Mouse (Mus musculus) midbrain, embryonic 16.5 days (tissue): ENCODE measurements at regions not wholly inside any gene's neighbourhood (a gene's known extent, or its start where the extent isn't known, plus 50 kb on each side); places are given as distances from the start of the nearest gene placed in this dataset.

ENCODE experiments used
- ATAC-seq: fragments of 200-750 bp; cut with Nextera tagmentation; 2 replicates; pipeline ENCODE4 v1.8.0; 2017; ENCODE audit warnings: moderate TSS enrichment
- H3K27ac ChIP-seq: fragments of 300-500 bp; sonication (generic); 2 replicates; pipeline ENCODE4 v1.5.1; 2014; ENCODE audit warnings: mild to moderate bottlenecking, low read length, mixed read lengths
- H3K27me3 ChIP-seq: fragments of 300-500 bp; sonication (generic); 2 replicates; pipeline ENCODE4 v1.6.1; 2014; ENCODE audit warnings: low read depth, low read length, mixed read lengths; ENCODE audit not compliant: control insufficient read depth, insufficient read depth
- H3K36me3 ChIP-seq: fragments of 300-500 bp; sonication (generic); 2 replicates; pipeline ENCODE4 v1.6.1; 2014; ENCODE audit warnings: mild to moderate bottlenecking, low read length, moderate library complexity, mixed read lengths; ENCODE audit not compliant: control insufficient read depth, insufficient read depth
- H3K4me1 ChIP-seq: fragments of 300-500 bp; sonication (generic); 2 replicates; pipeline ENCODE4 v1.6.1; 2014; ENCODE audit warnings: mild to moderate bottlenecking, low read length, mixed read lengths; ENCODE audit not compliant: control insufficient read depth, insufficient read depth
- H3K4me2 ChIP-seq: fragments of 300-500 bp; sonication (generic); 2 replicates; pipeline ENCODE4 v1.6.1; 2014; ENCODE audit warnings: mild to moderate bottlenecking, low read length, mixed read lengths
- H3K4me3 ChIP-seq: fragments of 300-500 bp; sonication (generic); 2 replicates; pipeline ENCODE4 v1.5.1; 2014; ENCODE audit warnings: low read depth, mild to moderate bottlenecking, low read length, moderate library complexity, mixed read lengths
- H3K9ac ChIP-seq: fragments of 300-500 bp; sonication (generic); 2 replicates; pipeline ENCODE4 v1.6.1; 2014; ENCODE audit warnings: low read depth, low read length, mixed read lengths
- H3K9me3 ChIP-seq: fragments of 300-500 bp; sonication (generic); replicated peaks from 2 replicates; pipeline ENCODE4 v1.6.1; 2014; ENCODE audit warnings: mild to moderate bottlenecking, low read length, mixed read lengths; ENCODE audit not compliant: control insufficient read depth, poor library complexity, severe bottlenecking
- WGBS: fragments of 180-500 bp; shearing (Covaris S2); extraction: QIAGEN DNeasy Blood & Tissue Kit; methylation state at CpG from one replicate; pipeline ENCODE4 v1.1.7; 2014; 5-methylcytosine and 5-hydroxymethylcytosine counted together

DNA sequence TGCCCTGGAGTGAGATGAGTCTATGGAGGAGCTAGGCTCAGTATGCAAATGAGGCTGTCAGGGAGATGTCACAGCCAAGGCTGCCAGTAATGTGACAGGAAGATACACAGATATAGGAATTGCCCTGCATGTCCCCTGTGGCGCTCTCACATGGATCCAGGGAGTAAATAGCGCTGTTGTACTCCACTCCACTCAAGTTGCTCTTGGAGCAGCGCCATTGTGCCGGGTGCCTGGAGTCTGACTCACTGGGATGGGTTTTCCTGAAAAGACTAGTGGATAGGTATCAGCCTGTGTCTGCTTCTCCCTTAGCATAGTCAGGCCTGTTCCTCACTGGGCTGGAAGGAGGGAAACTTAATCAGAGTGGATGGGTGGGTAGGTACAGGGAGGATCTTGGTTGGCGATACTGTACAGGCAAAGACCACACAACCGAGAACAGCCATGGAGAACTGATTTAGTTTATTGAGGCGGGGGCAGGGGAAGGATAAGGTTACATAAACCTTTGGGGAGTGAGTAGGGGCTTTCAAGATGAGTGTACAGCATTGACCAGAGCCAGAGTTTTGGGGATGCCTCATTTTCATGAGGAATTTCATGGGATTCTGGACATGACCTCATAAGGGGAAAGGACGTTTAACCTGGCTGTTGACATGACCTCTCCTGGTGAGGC lies 497.5 kb upstream of the Kcnab2 start:
- no peaks in the 10 kb centered on the region for H3K27me3 ChIP-seq
- no peak for ATAC-seq
- no peak overlapping the region for H3K27ac ChIP-seq
- no peak overlapping the region for H3K4me3 ChIP-seq
- H3K9me3 ChIP-seq = no peaks in the 10 kb centered on the region
- no peaks in the 10 kb centered on the region for H3K4me1 ChIP-seq
- no peak overlapping the region for H3K4me2 ChIP-seq
- no peaks in the 10 kb centered on the region for H3K36me3 ChIP-seq
- H3K9ac ChIP-seq = no peak overlapping the region
- WGBS = 88% methylated on average over 8 of the region's 8 CpGs

DNA sequence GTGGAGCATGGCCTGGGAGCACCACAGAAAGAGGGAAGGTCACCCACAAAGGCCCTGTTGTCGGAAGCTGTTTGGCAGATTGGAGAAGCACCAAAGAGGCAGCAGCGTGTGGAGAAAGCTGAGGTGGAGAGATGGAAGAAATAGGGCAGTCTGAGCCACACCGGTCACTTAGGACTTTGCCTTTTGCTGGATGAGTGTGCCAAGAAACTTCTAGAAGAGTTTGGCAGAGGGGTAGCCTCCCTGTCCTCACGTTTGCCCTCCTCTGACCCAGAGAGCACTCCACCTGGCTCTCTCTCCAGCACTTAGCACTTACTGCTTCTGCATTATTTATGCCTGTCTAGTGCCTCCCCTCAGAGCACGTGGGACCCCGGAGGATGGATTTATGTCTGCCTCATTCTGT lies 485.3 kb upstream of the Kcnab2 start:
- Histone ChIP-seq H3K27me3 (no peaks in the 10 kb centered on the region), H3K27ac (no peak overlapping the region), H3K4me3 (no peak overlapping the region), H3K36me3 (no peaks in the 10 kb centered on the region), H3K9ac (no peak overlapping the region), H3K4me1 (no peaks in the 10 kb centered on the region), H3K4me2 (no peak overlapping the region), H3K9me3 (no peaks in the 10 kb centered on the region)
- no peak for ATAC-seq
- WGBS = 82% methylated on average over 6 of the region's 6 CpGs

GRCm38 (mm10) chr4:152962165-152962564 lies 484.5 kb upstream of the Kcnab2 start:
- no peaks in the 10 kb centered on the region for H3K27me3 ChIP-seq
- no peak overlapping the region for H3K9ac ChIP-seq
- no peak overlapping the region for H3K4me2 ChIP-seq
- H3K27ac ChIP-seq = no peak overlapping the region
- H3K4me3 ChIP-seq = no peak overlapping the region
- H3K9me3 ChIP-seq = no peaks in the 10 kb centered on the region
- no peak for ATAC-seq
- H3K4me1 ChIP-seq = no peaks in the 10 kb centered on the region
- H3K36me3 ChIP-seq = no peaks in the 10 kb centered on the region

DNA sequence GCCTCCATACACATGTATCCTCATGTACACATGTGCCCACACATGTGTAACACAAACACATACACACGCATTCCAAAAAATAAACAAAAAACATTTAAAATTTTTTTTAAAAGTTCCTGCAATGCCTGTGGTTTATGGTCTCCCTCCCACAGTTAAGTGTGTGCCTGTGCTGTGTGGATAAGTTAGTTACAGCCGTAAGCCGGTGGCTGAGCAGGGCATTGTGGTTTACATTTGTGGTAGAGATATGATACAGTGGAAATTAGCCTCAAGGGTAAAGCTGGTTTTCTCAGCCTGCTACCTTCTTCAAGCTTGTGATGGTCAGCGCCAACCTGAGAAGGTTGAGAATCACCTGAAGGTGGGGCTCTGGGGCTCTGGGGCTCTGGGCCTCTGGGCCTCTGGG lies 484.0 kb upstream of the Kcnab2 start:
- Histone ChIP-seq H3K27me3 (no peaks in the 10 kb centered on the region), H3K9me3 (no peaks in the 10 kb centered on the region), H3K27ac (no peak overlapping the region), H3K4me2 (no peak overlapping the region), H3K4me3 (no peak overlapping the region), H3K4me1 (no peaks in the 10 kb centered on the region), H3K9ac (no peak overlapping the region), H3K36me3 (no peaks in the 10 kb centered on the region)
- no peak for ATAC-seq
- WGBS = 95% methylated on average over 4 of the region's 4 CpGs

DNA sequence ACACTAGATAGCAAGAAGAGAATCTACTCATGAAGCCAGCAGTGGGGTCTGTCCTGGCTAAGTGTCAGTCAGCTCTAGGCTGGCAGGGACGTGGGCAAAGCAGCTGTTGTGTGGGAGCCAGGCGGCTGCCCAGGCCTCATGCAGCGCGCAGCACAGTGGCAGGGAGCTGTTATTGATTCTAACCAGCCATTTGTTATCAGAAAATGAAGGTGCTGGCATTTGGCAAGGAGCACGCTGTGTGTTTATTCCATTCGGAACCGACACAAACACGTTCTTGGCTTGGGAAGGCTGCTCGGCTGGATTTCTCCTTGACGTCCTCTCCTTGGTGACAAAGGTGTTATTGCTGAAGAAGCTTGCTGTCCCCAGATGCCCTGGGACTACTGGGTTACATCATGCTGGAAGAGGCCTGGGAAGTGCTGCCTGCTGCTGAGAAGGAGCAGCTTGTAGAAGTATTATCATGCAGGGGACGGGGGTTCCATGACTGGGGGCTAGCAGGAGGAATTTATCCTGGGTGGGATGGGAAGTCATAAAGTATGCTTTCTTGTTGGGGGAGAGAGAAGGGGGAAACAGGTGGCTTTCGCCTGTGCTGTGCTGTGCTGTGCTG lies 482.1 kb upstream of the Kcnab2 start:
- no peak overlapping the region for H3K4me2 ChIP-seq
- no peaks in the 10 kb centered on the region for H3K9me3 ChIP-seq
- H3K4me3 ChIP-seq = no peak overlapping the region
- 58% methylated on average over 12 of the region's 12 CpGs for WGBS
- H3K27ac ChIP-seq = no peak overlapping the region
- ATAC-seq = no peak
- H3K27me3 ChIP-seq = no peaks in the 10 kb centered on the region
- no peaks in the 10 kb centered on the region for H3K36me3 ChIP-seq
- no peaks in the 10 kb centered on the region for H3K4me1 ChIP-seq
- 0 out of 2 replicates have a peak overlapping the region, but pooled peaks have one; percentile 23 for H3K9ac ChIP-seq

DNA sequence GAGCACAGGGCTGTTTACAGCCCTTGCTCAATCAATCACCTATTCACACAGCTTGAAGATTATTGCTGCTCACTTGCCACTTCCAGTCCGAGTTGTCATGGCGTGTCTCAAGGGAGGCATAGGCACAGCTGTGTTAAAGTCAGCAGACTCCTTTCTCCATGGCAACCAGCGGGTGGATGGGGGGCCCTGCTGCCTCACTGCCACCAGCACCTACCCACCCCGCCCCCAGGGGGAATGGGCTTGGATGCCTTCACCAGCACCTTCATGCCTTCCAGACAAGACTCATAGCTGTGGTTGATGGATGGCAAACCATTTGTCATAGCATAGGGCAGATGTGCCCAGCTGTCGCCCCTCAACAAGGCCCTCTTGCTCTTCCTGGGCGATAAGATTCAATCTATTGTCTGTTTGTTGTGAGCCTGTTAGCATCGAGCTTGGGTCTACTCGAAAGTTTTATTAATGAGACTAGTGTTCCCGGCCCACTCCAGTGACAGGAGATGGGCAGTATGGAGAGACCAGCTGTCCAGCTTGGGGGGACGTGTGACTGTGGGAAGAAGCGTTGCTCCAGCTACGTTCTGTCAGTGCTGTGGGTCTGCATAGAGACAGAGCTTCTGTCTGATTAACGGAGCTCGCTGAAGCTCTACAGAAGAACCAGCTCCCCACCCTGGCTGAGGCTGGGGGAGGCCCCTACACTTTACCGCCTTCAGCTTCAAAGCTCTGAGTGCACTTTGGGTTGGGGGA lies 475.7 kb upstream of the Kcnab2 start:
- 52% methylated on average over 15 of the region's 15 CpGs for WGBS
- no peak overlapping the region for H3K9ac ChIP-seq

DNA sequence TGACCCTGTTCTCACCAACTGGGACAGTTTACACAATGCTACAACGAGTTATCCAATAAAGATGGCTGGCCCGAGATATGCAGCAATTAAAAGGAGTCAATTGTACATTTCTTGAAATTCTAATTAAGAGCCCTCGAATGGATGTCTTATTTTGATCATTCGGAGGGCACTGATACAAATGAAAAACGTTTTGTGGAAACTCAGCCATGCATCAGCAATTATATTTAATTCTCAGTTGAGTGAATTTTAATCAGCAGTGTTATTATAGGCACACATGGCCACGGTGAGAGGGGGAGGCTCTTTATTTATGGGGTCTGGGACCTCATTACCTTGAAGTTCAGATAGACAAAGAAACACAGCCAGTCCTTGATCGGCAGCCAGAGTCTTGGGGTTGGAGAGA lies 471.3 kb upstream of the Kcnab2 start:
- Histone ChIP-seq H3K4me1 (peaks cover 8% of the 10 kb centered on the region), H3K9ac (no peak overlapping the region), H3K27me3 (no peaks in the 10 kb centered on the region), H3K4me3 (no peak overlapping the region), H3K27ac (no peak overlapping the region), H3K9me3 (no peaks in the 10 kb centered on the region), H3K36me3 (no peaks in the 10 kb centered on the region), H3K4me2 (no peak overlapping the region)
- no peak for ATAC-seq
- WGBS = 54% methylated on average over 7 of the region's 7 CpGs

More for the DNA sequence above, 475.7 kb upstream of the Kcnab2 start:
- peak; percentile 48; the same call in 1 of the 2 replicates for ATAC-seq
- Histone ChIP-seq H3K27me3 (no peaks in the 10 kb centered on the region), H3K9me3 (no peaks in the 10 kb centered on the region), H3K27ac (peak overlapping the region; percentile 34), H3K36me3 (no peaks in the 10 kb centered on the region), H3K4me2 (no peak overlapping the region), H3K4me3 (no peak overlapping the region), H3K4me1 (peaks cover 8% of the 10 kb centered on the region)

DNA sequence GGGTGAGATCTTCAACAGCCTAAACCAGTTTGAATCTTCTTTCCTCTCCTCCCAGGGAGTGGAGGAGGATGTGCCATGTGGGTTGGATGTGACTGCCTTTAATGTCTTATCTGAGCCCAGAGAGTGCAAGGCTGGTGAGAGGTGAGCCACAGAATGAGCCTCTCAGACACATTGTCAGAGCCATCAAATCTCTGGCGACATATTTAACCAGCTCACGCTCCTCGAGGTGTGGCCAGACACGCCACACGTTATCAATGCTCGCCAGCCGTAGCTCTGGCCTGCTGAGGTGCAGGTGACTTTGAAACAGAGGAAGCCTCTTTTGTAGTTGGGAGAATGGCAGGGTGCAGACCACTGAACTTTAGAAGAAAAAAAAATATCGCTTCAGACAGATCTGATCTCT lies 463.5 kb upstream of the Kcnab2 start:
- WGBS = 82% methylated on average over 8 of the region's 8 CpGs

DNA sequence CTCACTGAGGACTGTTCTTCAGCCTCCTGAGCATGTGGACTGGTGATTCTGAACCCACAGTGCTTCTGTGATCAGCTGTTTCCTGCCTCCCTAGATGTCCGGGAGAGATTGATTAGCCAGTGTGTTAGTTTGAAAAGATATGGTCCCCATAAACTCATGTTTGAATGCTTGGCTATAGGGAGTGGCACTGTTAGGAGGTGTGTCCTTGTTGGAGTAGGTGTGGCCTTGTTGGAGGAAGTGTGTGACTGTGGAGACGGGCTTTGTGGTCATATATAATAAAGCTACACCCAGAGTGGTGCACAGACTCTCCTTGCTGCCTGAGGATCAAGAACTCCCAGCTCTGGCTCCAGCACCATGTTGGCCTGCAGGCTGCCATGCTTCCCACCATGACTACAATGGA lies 458.9 kb upstream of the Kcnab2 start:
- Histone ChIP-seq H3K27ac (no peak overlapping the region), H3K4me1 (no peaks in the 10 kb centered on the region), H3K9ac (no peak overlapping the region), H3K36me3 (no peaks in the 10 kb centered on the region), H3K4me3 (no peak overlapping the region), H3K9me3 (no peaks in the 10 kb centered on the region), H3K4me2 (no peak overlapping the region), H3K27me3 (no peaks in the 10 kb centered on the region)
- no peak for ATAC-seq
- 78% methylated on average over 2 of the region's 2 CpGs for WGBS

More for the DNA sequence above, 463.5 kb upstream of the Kcnab2 start:
- H3K9ac ChIP-seq = no peak overlapping the region
- no peak overlapping the region for H3K4me2 ChIP-seq
- H3K27me3 ChIP-seq = no peaks in the 10 kb centered on the region
- H3K27ac ChIP-seq = no peak overlapping the region
- no peak for ATAC-seq
- no peaks in the 10 kb centered on the region for H3K36me3 ChIP-seq
- H3K4me3 ChIP-seq = no peak overlapping the region
- H3K4me1 ChIP-seq = no peaks in the 10 kb centered on the region
- no peaks in the 10 kb centered on the region for H3K9me3 ChIP-seq
